In the genomic region with DNA sequence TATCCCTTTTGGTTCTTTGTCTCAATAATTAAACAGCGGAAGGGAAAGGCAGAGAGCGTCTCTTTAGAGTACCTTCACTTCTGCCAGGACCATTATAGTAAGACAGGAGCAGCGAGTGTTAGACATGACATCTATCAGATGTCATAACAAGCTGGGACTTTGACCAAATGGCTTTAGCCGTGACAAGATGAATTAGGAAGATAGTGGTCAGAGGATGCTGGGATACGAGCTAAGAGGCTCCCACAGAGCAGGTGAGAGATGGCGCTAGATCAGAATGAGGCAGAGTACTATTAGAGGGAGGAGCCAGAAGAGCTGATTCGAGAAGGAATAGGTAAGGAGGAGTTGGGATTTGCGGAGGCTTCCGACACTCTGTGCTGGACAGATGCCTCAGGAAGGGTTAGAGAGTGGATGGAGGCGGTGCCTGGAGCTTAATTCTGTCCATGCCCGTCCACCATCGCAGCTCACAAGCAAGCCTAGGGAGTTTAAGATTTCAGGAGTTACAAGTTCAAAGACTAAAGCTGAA, we compare ENCODE assay signal across 29 mouse cellular contexts.
DNase-seq lines count a peak whose midpoint lies in the region; ATAC-seq and TF ChIP-seq lines count a peak whose summit lies in the region.
"Had no signal": no experiment of that assay in that cellular context is flagged by ENCODE, and none has a peak within 500 bp of the region (broad histone marks: within the 10 kb centered on the region; RNA-seq: fewer than 3 reads in every experiment).

No protein-coding gene starts in this region.

- 0 out of 2 replicates have a peak overlapping the region, but pooled peaks have one; percentile 18 for H3K27ac ChIP-seq in midbrain, postnatal 0 days (ENCODE audit: low read depth, low read length)
- H3K27ac ChIP-seq in midbrain, embryonic 10.5 days (replicated peaks), result no peak overlapping the region
- H3K27ac ChIP-seq in hindbrain, embryonic 16.5 days (ENCODE audit: low read depth, low read length), result peak overlapping the region; percentile 39; the same call in 1 of the 2 replicates
- no peak overlapping the region for H3K27ac ChIP-seq in liver, embryonic 11.5 days (ENCODE audit: low read depth, low read length)
- H3K27ac ChIP-seq in embryonic facial prominence, embryonic 10.5 days (replicated peaks), result no peak overlapping the region
- H3K27ac ChIP-seq: embryonic facial prominence, embryonic 13.5 days; gastrocnemius, adult 2 months; heart, adult 2 months; heart, embryonic 13.5 days; intestine, embryonic 15.5 days; limb, embryonic 10.5 days; limb, embryonic 15.5 days; liver, embryonic 14.5 days; midbrain, embryonic 12.5 days had no signal

- H3K36me3 ChIP-seq in midbrain, postnatal 0 days (ENCODE audit: insufficient read depth, low read length), result no peaks in the 10 kb centered on the region
- H3K36me3 ChIP-seq in midbrain, embryonic 10.5 days, result no peaks in the 10 kb centered on the region
- no peaks in the 10 kb centered on the region for H3K36me3 ChIP-seq in hindbrain, embryonic 16.5 days (ENCODE audit: control insufficient read depth, insufficient read depth, low read length)
- no peaks in the 10 kb centered on the region for H3K36me3 ChIP-seq in liver, embryonic 11.5 days (ENCODE audit: control insufficient read depth, insufficient read depth, low read length)
- H3K36me3 ChIP-seq in embryonic facial prominence, embryonic 10.5 days (replicated peaks), result no peaks in the 10 kb centered on the region
- H3K36me3 ChIP-seq: embryonic facial prominence, embryonic 13.5 days; G1E; heart, embryonic 13.5 days; intestine, embryonic 15.5 days; limb, embryonic 10.5 days; limb, embryonic 15.5 days; midbrain, embryonic 12.5 days had no signal

- WGBS in midbrain, postnatal 0 days, result 31% methylated on average over 12 of the region's 12 CpGs
- 37% methylated on average over 12 of the region's 12 CpGs for WGBS in midbrain, embryonic 10.5 days
- 32% methylated on average over 12 of the region's 12 CpGs for WGBS in hindbrain, embryonic 16.5 days
- 44% methylated on average over 12 of the region's 12 CpGs for WGBS in liver, embryonic 11.5 days
- 36% methylated on average over 12 of the region's 12 CpGs for WGBS in embryonic facial prominence, embryonic 10.5 days

- no peak overlapping the region for H3K9ac ChIP-seq in midbrain, postnatal 0 days (replicated peaks; ENCODE audit: low read length, poor library complexity, severe bottlenecking)
- no peak overlapping the region for H3K9ac ChIP-seq in hindbrain, embryonic 16.5 days (ENCODE audit: low read depth, low read length)
- H3K9ac ChIP-seq in liver, embryonic 11.5 days (ENCODE audit: low read depth, low read length), result no peak overlapping the region
- H3K9ac ChIP-seq: embryonic facial prominence, embryonic 13.5 days; heart, embryonic 13.5 days; intestine, embryonic 15.5 days; limb, embryonic 15.5 days; liver, embryonic 14.5 days; lung, embryonic 14.5 days; midbrain, embryonic 12.5 days had no signal

- H3K9me3 ChIP-seq in midbrain, postnatal 0 days (ENCODE audit: low read length), result no peaks in the 10 kb centered on the region
- H3K9me3 ChIP-seq in midbrain, embryonic 10.5 days (replicated peaks), result no peaks in the 10 kb centered on the region
- no peaks in the 10 kb centered on the region for H3K9me3 ChIP-seq in hindbrain, embryonic 16.5 days (ENCODE audit: control insufficient read depth, low read length)
- no peaks in the 10 kb centered on the region for H3K9me3 ChIP-seq in liver, embryonic 11.5 days (ENCODE audit: control insufficient read depth, low read length)
- H3K9me3 ChIP-seq in embryonic facial prominence, embryonic 10.5 days, result no peaks in the 10 kb centered on the region
- H3K9me3 ChIP-seq: embryonic facial prominence, embryonic 13.5 days; heart, embryonic 13.5 days; intestine, embryonic 15.5 days; limb, embryonic 10.5 days; limb, embryonic 15.5 days; midbrain, embryonic 12.5 days had no signal

- peak; percentile 45 to 48 for DNase-seq in cerebellum, postnatal 14 days
- DNase-seq in cerebellum, postnatal 36 days, result no peak
- DNase-seq in midbrain, postnatal 0 days (ENCODE audit: low spot score), result peak; percentile 37
- no peak for DNase-seq in midbrain, embryonic 10.5 days (ENCODE audit: low spot score)
- DNase-seq in liver, embryonic 11.5 days (ENCODE audit: low spot score), result no peak
- no peak for DNase-seq in embryonic facial prominence, embryonic 10.5 days (ENCODE audit: low spot score)
- DNase-seq: adrenal gland, postnatal 25 days; cerebellum, adult 2 months; embryo, embryonic 11 days; gastrocnemius, adult 2 months; gastrocnemius, postnatal 36 days; heart, adult 2 months; heart, postnatal 10 days; kidney, adult 2 months; layer of hippocampus, adult 9-11 months; lung, embryonic 14.5 days; thymus, adult 2 months; thymus, postnatal 36 days had no signal

- no peaks in the 10 kb centered on the region for H3K27me3 ChIP-seq in midbrain, postnatal 0 days (ENCODE audit: insufficient read depth, low read length)
- H3K27me3 ChIP-seq in midbrain, embryonic 10.5 days (ENCODE audit: low read depth, poor library complexity, severe bottlenecking), result peaks cover 52% of the 10 kb centered on the region
- no peaks in the 10 kb centered on the region for H3K27me3 ChIP-seq in hindbrain, embryonic 16.5 days (replicated peaks; ENCODE audit: control insufficient read depth, insufficient read depth, low read length)
- H3K27me3 ChIP-seq in liver, embryonic 11.5 days (replicated peaks; ENCODE audit: control insufficient read depth, insufficient read depth, low read length), result no peaks in the 10 kb centered on the region
- H3K27me3 ChIP-seq in embryonic facial prominence, embryonic 10.5 days (replicated peaks; ENCODE audit: low read depth, poor library complexity, severe bottlenecking), result no peaks in the 10 kb centered on the region; the same call in none of the 2 replicates
- H3K27me3 ChIP-seq: embryonic facial prominence, embryonic 13.5 days; heart, embryonic 13.5 days; intestine, embryonic 15.5 days; limb, embryonic 15.5 days had no signal

- peak overlapping the region; percentile 12 for H3K4me2 ChIP-seq in midbrain, postnatal 0 days (ENCODE audit: low read depth, low read length, poor library complexity, severe bottlenecking)
- no peak overlapping the region for H3K4me2 ChIP-seq in hindbrain, embryonic 16.5 days (ENCODE audit: low read length)
- no peak overlapping the region for H3K4me2 ChIP-seq in liver, embryonic 11.5 days
- H3K4me2 ChIP-seq: embryonic facial prominence, embryonic 13.5 days; heart, embryonic 13.5 days; intestine, embryonic 15.5 days; limb, embryonic 15.5 days; lung, embryonic 14.5 days; midbrain, embryonic 12.5 days had no signal

- no peak for TF ChIP-seq CTCF in midbrain, postnatal 0 days (IDR thresholded peaks at IDR 0.05)

- peaks cover 8% of the 10 kb centered on the region; the same call in 1 of the 2 replicates for H3K4me1 ChIP-seq in midbrain, postnatal 0 days (ENCODE audit: insufficient read depth, low read length)
- H3K4me1 ChIP-seq in midbrain, embryonic 10.5 days, result peaks cover 36% of the 10 kb centered on the region
- peaks cover 12% of the 10 kb centered on the region for H3K4me1 ChIP-seq in hindbrain, embryonic 16.5 days (ENCODE audit: control insufficient read depth, insufficient read depth, low read depth, low read length)
- peaks cover 10% of the 10 kb centered on the region; the same call in 1 of the 2 replicates for H3K4me1 ChIP-seq in liver, embryonic 11.5 days (replicated peaks; ENCODE audit: control insufficient read depth, insufficient read depth, low read length)
- H3K4me1 ChIP-seq in embryonic facial prominence, embryonic 10.5 days, result peaks cover 37% of the 10 kb centered on the region

- H3K4me3 ChIP-seq in midbrain, postnatal 0 days (ENCODE audit: low read depth, low read length), result no peak overlapping the region
- H3K4me3 ChIP-seq in midbrain, embryonic 10.5 days, result no peak overlapping the region
- no peak overlapping the region for H3K4me3 ChIP-seq in hindbrain, embryonic 16.5 days (ENCODE audit: low read length)
- H3K4me3 ChIP-seq in liver, embryonic 11.5 days (ENCODE audit: low read depth, low read length), result no peak overlapping the region
- H3K4me3 ChIP-seq in embryonic facial prominence, embryonic 10.5 days, result no peak overlapping the region
- H3K4me3 ChIP-seq: embryonic facial prominence, embryonic 13.5 days; erythroblast, embryonic 14.5 days; gastrocnemius, adult 2 months; heart, adult 2 months; heart, embryonic 13.5 days; intestine, embryonic 15.5 days; limb, embryonic 10.5 days; limb, embryonic 15.5 days; midbrain, embryonic 12.5 days had no signal

- no peak for ATAC-seq in midbrain, postnatal 0 days (ENCODE audit: low FRiP score)
- peak; percentile 15; the same call in 1 of the 2 replicates for ATAC-seq in hindbrain, embryonic 16.5 days
- ATAC-seq in liver, embryonic 11.5 days (replicated peaks; ENCODE audit: low FRiP score), result no peak
- ATAC-seq: forebrain, embryonic 16.5 days; intestine, embryonic 15.5 days had no signal

Comparison
In these comparisons a context has a peak if more than half of its experiments do, and no peak if none do; other contexts are left out.
1. DNase-seq: peak in cerebellum, postnatal 14 days (2 of 2) and midbrain, postnatal 0 days (single experiment); none in cerebellum, postnatal 36 days (0 of 2), midbrain, embryonic 10.5 days (single experiment), liver, embryonic 11.5 days (single experiment) and embryonic facial prominence, embryonic 10.5 days (single experiment).
2. H3K27ac ChIP-seq: peak in midbrain, postnatal 0 days (single experiment) and hindbrain, embryonic 16.5 days (single experiment); none in midbrain, embryonic 10.5 days (single experiment), liver, embryonic 11.5 days (single experiment) and embryonic facial prominence, embryonic 10.5 days (single experiment).